Mouse (Mus musculus) midbrain, postnatal 0 days (tissue): ENCODE measurements around the gene Atp6v0c. TPM values are rescaled to one million over a fixed set of nuclear protein-coding genes. Genes with fewer than 3 reads are reported as not detected.

Experiments
- ATAC-seq: fragments of 200-750 bp; cut with Nextera tagmentation; 2 replicates; pipeline ENCODE4 v1.8.0; 2017; ENCODE audit warnings: moderate number of reproducible peaks, mild to moderate bottlenecking, moderate TSS enrichment, moderate library complexity; ENCODE audit not compliant: low FRiP score
- DNase-seq: peaks from one replicate; pipeline ENCODE4 v3.0.0-alpha.2; 2015; ENCODE audit warnings: low spot score
- H3K27ac ChIP-seq: fragments of 300-500 bp; sonication (generic); 2 replicates; pipeline ENCODE4 v1.5.1; 2014; ENCODE audit warnings: low read depth, mild to moderate bottlenecking, low read length, mixed read lengths
- H3K27me3 ChIP-seq: fragments of 300-500 bp; sonication (generic); 2 replicates; pipeline ENCODE4 v1.6.1; 2014; ENCODE audit warnings: low read length, control low read depth, mixed read lengths; ENCODE audit not compliant: insufficient read depth
- H3K36me3 ChIP-seq: fragments of 300-500 bp; sonication (generic); 2 replicates; pipeline ENCODE4 v1.6.1; 2014; ENCODE audit warnings: low read length, control low read depth, mixed read lengths; ENCODE audit not compliant: insufficient read depth
- H3K4me1 ChIP-seq: fragments of 300-500 bp; sonication (generic); 2 replicates; pipeline ENCODE4 v1.6.1; 2014; ENCODE audit warnings: mild to moderate bottlenecking, control low read depth, antibody characterized with exemption, low read length, mixed read lengths; ENCODE audit not compliant: insufficient read depth
- H3K4me2 ChIP-seq: fragments of 300-500 bp; sonication (generic); 2 replicates; pipeline ENCODE4 v1.6.1; 2014; ENCODE audit warnings: low read depth, mild to moderate bottlenecking, low read length, mixed read lengths; ENCODE audit not compliant: poor library complexity, severe bottlenecking
- H3K4me3 ChIP-seq: fragments of 300-500 bp; sonication (generic); 2 replicates; pipeline ENCODE4 v1.5.1; 2014; ENCODE audit warnings: low read depth, mild to moderate bottlenecking, low read length, moderate library complexity
- H3K9ac ChIP-seq: fragments of 300-500 bp; sonication (generic); replicated peaks from 2 replicates; pipeline ENCODE4 v1.6.1; 2014; ENCODE audit warnings: mild to moderate bottlenecking, low read length, moderate library complexity, mixed read lengths; ENCODE audit not compliant: poor library complexity, severe bottlenecking
- H3K9me3 ChIP-seq: fragments of 300-500 bp; sonication (generic); 2 replicates; pipeline ENCODE4 v1.6.1; 2016; ENCODE audit warnings: low read length, control low read depth
- CTCF ChIP-seq: IDR thresholded peaks from 2 replicates; pipeline ENCODE4 v1.5.1; 2016; ENCODE audit warnings: antibody characterized with exemption, mild to moderate bottlenecking
- WGBS: fragments of 180-500 bp; shearing (Covaris S2); extraction: QIAGEN DNeasy Blood & Tissue Kit; methylation state at CpG from one replicate; pipeline ENCODE4 v1.1.7; 2014; 5-methylcytosine and 5-hydroxymethylcytosine counted together
- polyA plus RNA-seq: library from polyadenylated mRNA; unstranded; fragments of >200 nt; fragmentation: Nextera tagmentation; extraction: Ambion mirVana; gene quantifications from 2 replicates; pipeline ENCODE4 v1.2.1, GENCODE M21; 2015
- total RNA-seq: library from RNA; depleted of rRNA; stranded (reverse); fragments of >200 nt; gene quantifications from 2 replicates; pipeline ENCODE4 v1.2.3, GENCODE M21; 2014

The Atp6v0c gene
- total and polyA plus RNA-seq, 2 experiments from 2014 or later, result 771 to 2,426 TPM

DNA sequence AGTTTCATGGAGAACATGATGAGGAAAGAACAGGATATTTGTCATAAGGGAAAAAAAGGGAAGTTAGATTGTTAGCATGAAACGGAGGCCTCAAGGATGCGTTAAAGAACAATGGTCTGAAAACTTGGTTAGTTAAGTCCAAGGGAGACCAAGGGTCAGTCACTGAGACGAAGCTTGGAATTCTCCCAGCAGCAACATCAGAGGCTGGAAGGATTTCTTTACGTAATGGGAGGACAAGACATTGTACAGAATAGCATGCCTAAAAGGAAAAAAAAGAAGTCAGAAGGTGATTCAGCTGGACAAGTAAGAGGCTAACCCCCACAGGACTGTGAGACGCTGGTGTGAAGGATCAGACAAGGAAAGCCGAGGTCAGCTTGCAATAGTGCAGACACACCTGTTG is 2.4 kb downstream of the Atp6v0c start:
- peak overlapping the region; percentile 93; the same call in 1 of the 2 replicates for H3K9ac ChIP-seq
- ATAC-seq (no peak), DNase-seq (no peak)
- H3K4me3 ChIP-seq, result peak overlapping the region; percentile 83; the same call in 1 of the 2 replicates
- H3K27me3 ChIP-seq, result no peaks in the 10 kb centered on the region
- H3K4me2 ChIP-seq, result peak overlapping the region; percentile 22
- H3K27ac ChIP-seq, result no peak overlapping the region
- peaks cover 14% of the 10 kb centered on the region for H3K4me1 ChIP-seq
- WGBS, result 86% methylated on average over 6 of the region's 6 CpGs
- H3K36me3 ChIP-seq, result peaks cover 10% of the 10 kb centered on the region
- H3K9me3 ChIP-seq, result no peaks in the 10 kb centered on the region
- TF ChIP-seq CTCF, result no peak

DNA sequence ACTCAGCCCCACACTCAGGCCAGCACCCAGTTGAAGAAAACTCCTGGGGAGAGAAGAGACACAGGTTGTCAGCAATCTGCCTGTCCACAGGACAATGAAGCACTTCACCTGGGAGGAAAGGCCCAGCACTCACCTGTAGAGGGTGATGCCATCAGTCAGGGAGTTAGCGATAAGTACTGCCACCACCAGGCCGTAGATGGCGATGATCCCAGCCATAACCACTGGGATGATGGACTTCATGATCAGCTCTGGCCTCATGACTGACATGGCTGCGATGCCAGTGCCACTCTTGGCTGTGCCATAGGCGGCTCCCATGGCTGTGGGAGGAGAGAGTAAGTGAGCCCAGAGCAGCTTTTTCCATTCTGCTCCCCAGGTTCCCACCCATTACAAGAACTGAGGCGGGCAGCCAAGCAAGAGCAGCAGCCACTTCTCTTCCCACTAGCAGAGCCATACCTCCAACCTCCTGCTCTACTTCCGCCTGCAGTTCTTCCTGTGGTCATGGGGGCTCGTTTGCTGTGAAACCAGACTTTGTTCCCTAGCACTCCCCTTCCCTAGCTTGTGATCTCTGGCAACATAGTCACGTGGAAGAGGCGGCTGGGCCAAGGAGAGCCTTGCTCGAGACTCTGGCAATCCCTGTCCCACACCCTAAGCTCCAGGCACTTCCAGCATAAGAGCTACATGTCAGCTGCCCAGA is 4.8 kb downstream of the Atp6v0c start:
- ATAC-seq (no peak), DNase-seq (no peak)
- Histone ChIP-seq H3K4me1 (peaks cover 9% of the 10 kb centered on the region), H3K9me3 (no peaks in the 10 kb centered on the region), H3K4me3 (no peak overlapping the region), H3K27me3 (no peaks in the 10 kb centered on the region), H3K9ac (no peak overlapping the region), H3K4me2 (no peak overlapping the region), H3K27ac (no peak overlapping the region), H3K36me3 (peaks cover 10% of the 10 kb centered on the region)
- peak; percentile 37 for TF ChIP-seq CTCF
- WGBS, result 86% methylated on average over 11 of the region's 11 CpGs

DNA sequence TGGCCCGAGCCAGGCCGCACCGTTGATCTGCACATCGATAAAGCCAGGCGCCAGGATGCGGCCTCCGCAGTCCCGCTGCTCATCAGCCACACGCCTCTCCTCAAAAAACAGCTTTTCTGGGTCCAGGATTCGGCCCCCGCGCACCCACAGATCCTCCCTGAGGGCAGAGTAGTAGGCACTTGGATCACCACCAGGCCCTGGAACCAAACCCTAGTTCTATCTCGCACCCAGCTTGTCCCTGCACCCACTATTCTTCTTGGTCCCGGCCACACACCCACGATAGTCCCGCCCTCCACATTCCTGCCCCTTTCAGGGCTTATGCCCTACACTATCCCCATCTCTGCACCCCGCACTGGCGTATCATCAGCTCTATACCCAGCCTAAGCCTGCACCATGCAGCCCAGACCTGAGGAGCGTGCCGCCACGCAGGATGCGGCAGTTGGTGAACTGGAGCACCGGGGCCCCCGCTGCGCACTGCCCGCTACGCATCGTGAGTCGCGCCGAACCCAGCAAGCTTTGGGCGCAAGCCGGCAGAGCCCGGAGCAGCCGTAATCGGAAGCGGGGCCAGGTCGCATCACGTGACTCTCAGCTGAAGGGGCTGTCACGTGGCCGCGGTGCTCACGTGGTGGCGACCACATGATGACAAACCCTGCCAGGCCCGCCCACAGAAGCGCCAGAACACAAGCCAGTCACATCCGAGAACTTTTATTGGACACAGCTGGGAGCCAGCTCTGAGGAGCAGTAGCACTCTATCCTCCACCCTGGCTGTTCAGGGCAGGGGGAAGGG is 6.1 kb downstream of the Atp6v0c start, which contains the start of gene Amdhd2:
Gene Amdhd2 (minus strand): TSS at position 591 of the 787 bp plus-strand sequence.
- WGBS, result 1% methylated on average over 47 of the region's 47 CpGs
- Histone ChIP-seq H3K27ac (peak within 1 kb of the TSS; percentile 74), H3K4me3 (peak within 1 kb of the TSS; percentile 55), H3K4me1 (peaks cover 9% of the 10 kb centered on the region), H3K9ac (peak within 1 kb of the TSS; percentile 84), H3K9me3 (no peaks in the 10 kb centered on the region), H3K27me3 (no peaks in the 10 kb centered on the region), H3K36me3 (peaks cover 10% of the 10 kb centered on the region), H3K4me2 (peak within 1 kb of the TSS; percentile 94)
- TF ChIP-seq CTCF, result no peak
- DNase-seq (peak; percentile 97), ATAC-seq (peak; percentile 86)

DNA sequence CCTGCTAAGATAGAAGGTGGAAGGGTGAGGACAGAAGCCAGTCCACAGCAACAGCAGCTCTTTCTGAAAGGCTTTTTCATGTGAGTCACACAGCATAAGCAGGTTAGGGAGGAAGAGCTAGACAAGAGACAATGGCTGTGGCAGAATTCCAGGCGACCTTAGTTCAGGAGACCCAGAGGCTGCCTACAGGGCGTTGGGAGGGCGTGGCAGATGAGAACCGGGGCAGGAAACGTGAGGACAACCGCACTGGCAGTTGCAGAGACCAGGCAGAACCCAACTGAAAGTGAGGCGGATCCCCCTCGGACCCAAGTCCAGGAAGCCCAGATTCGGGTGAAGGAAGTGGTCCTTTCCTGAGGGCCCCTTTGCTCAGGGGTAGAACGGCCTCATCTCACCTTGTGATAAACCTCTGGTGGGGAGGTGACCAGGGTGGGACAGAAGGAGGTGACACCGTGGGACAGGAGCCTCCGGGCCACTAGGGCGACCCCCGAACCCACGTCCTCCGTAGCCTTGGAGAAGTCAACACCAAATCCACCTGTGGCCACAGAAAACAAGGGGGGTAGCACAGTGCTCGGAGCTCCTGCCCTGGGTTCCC is 6.8 kb downstream of the Atp6v0c start:
- TF ChIP-seq CTCF, result no peak
- Histone ChIP-seq H3K27ac (peak overlapping the region; percentile 74), H3K4me1 (peaks cover 6% of the 10 kb centered on the region), H3K9ac (peak overlapping the region; percentile 84), H3K4me3 (peak overlapping the region; percentile 55), H3K27me3 (no peaks in the 10 kb centered on the region), H3K36me3 (peaks cover 12% of the 10 kb centered on the region), H3K4me2 (peak overlapping the region; percentile 94), H3K9me3 (no peaks in the 10 kb centered on the region)
- 40% methylated on average over 17 of the region's 17 CpGs for WGBS
- no peak for ATAC-seq
- DNase-seq, result no peak

DNA sequence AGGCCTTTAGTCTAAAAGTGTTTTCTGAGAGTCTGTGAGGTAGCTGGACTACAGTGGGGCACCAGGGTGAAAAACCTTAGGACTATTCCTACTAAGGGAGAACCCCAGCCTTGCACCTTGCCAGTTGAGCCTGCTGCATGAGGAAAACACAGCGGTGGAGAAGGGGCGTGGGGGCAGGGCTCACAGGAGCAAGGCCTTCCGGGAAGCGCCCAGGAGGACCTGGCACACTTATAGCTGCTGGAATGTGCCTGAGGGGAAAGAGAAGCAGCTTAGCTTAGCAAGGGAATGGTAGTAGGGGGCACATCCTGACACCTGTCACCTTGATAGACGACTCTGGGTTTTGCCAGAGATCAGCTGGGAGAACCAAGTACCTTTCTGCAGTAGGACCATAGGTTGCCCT is 8.0 kb downstream of the Atp6v0c start:
- no peak overlapping the region for H3K27ac ChIP-seq
- H3K4me3 ChIP-seq, result no peak overlapping the region
- H3K4me2 ChIP-seq, result no peak overlapping the region
- H3K9me3 ChIP-seq, result no peaks in the 10 kb centered on the region
- no peak for ATAC-seq
- H3K9ac ChIP-seq, result no peak overlapping the region
- TF ChIP-seq CTCF, result no peak
- no peaks in the 10 kb centered on the region for H3K27me3 ChIP-seq
- no peak for DNase-seq
- peaks cover 18% of the 10 kb centered on the region for H3K36me3 ChIP-seq
- WGBS, result 84% methylated on average over 5 of the region's 5 CpGs
- H3K4me1 ChIP-seq, result peaks cover 6% of the 10 kb centered on the region
